Mouse (Mus musculus) cerebellum, postnatal 14 days (tissue): ENCODE measurements around the gene Ccdc126.
A peak's percentile ranks its signal among the peaks of the same experiment; 100 is the strongest.

ENCODE experiments used
- DNase-seq, 2 experiments: peaks; one replicate each; pipeline ENCODE4 v3.0.0; 2021; ENCODE audit warnings: mixed read lengths in 2 of 2

Ccdc126 gene

GRCm38 (mm10) chr6:49349826-49350225 is 30.8 kb downstream of the Ccdc126 start:
- DNase-seq: peak in 1 of 2 experiments; percentile 23

- no peak for DNase-seq
Measured at GRCm38 (mm10) chr6:49354613-49355012, 35.5 kb downstream of the Ccdc126 start.

GRCm38 (mm10) chr6:49355171-49355570 is 36.1 kb downstream of the Ccdc126 start:
- DNase-seq: no peak

- no peak for DNase-seq
Measured at GRCm38 (mm10) chr6:49360420-49360819, 41.3 kb downstream of the Ccdc126 start.

GRCm38 (mm10) chr6:49367159-49368054 is 48.3 kb downstream of the Ccdc126 start, which contains the start of gene Fam221a:
Gene Fam221a, plus strand, starts transcription at chr6:49367739.
- peak; percentile 74 to 82 for DNase-seq

- no peak for DNase-seq
Measured at GRCm38 (mm10) chr6:49368212-49368611, 49.1 kb downstream of the Ccdc126 start.

- no peak for DNase-seq
Measured at GRCm38 (mm10) chr6:49372705-49373104, 53.6 kb downstream of the Ccdc126 start.

- DNase-seq: no peak
Measured at GRCm38 (mm10) chr6:49373943-49374342, 54.9 kb downstream of the Ccdc126 start.

GRCm38 (mm10) chr6:49378328-49378727 is 59.3 kb downstream of the Ccdc126 start:
- DNase-seq: no peak
